Mouse (Mus musculus) naive thymus-derived CD4-positive, alpha-beta T cell, adult 5 months (primary cell): ENCODE data around the gene Trpv1. TPM values are rescaled to one million over a fixed set of nuclear protein-coding genes. Genes with fewer than 3 reads are reported as not detected.

Experiments
- polyA plus RNA-seq: library from polyadenylated mRNA; unstranded; fragments of 100-300 nt; shearing (Covaris generic); gene quantifications from one replicate; pipeline ENCODE4 v1.2.1, GENCODE M21; 2017

Gene Trpv1
- polyA plus RNA-seq = not detected

GRCm38 (mm10) chr11:73233992-73234391 is at the start of gene Trpv1:
Trpv1 (plus strand) TSS chr11:73234292.

GRCm38 (mm10) chr11:73198603-73199229 is 35.4 kb upstream of the Trpv1 start, which contains the start of gene Ctns:
Ctns (minus strand) TSS chr11:73199042.

GRCm38 (mm10) chr11:73199230-73199712 is 34.8 kb upstream of the Trpv1 start, which contains the start of gene Shpk:
Shpk (plus strand) TSS chr11:73199460.

GRCm38 (mm10) chr11:73267267-73267666 is 33.2 kb downstream of the Trpv1 start, which contains the start of gene Trpv3:
Trpv3 (plus strand) TSS chr11:73267388.

Other genes with a start within 250 kb of the Trpv1 start
- gene P2rx1, start 235.2 kb upstream of the Trpv1 start, polyA plus RNA-seq = 0.15 TPM
- gene Camkk1, start 215.3 kb upstream of the Trpv1 start, polyA plus RNA-seq = 6.6 TPM
- 14.2 TPM for gene Ncbp3, start 186.5 kb upstream of the Trpv1 start, polyA plus RNA-seq
- gene Itgae, start 143.7 kb upstream of the Trpv1 start, polyA plus RNA-seq = 0.41 TPM
- gene Haspin, start 96.0 kb upstream of the Trpv1 start, polyA plus RNA-seq = 2.8 TPM
- gene P2rx5, start 73.9 kb upstream of the Trpv1 start, polyA plus RNA-seq = not detected
- gene Emc6, start 57.3 kb upstream of the Trpv1 start, polyA plus RNA-seq = 101 TPM
- gene Tax1bp3, start 57.2 kb upstream of the Trpv1 start, polyA plus RNA-seq = 20.2 TPM
- 16.6 TPM for gene Ctns, start 35.2 kb upstream of the Trpv1 start, polyA plus RNA-seq
- gene Shpk, start 34.8 kb upstream of the Trpv1 start, polyA plus RNA-seq = 7.3 TPM
- gene Trpv3, start 33.1 kb downstream of the Trpv1 start, polyA plus RNA-seq = not detected
- gene Aspa, start 95.3 kb downstream of the Trpv1 start, polyA plus RNA-seq = not detected
- not detected for gene Gm49340, start 95.4 kb downstream of the Trpv1 start, polyA plus RNA-seq
- gene Spata22, start 95.4 kb downstream of the Trpv1 start, polyA plus RNA-seq = not detected
- gene Olfr20, start 116.5 kb downstream of the Trpv1 start, polyA plus RNA-seq = not detected
- gene Olfr376, start 137.0 kb downstream of the Trpv1 start, polyA plus RNA-seq = not detected
- gene Olfr1, start 165.3 kb downstream of the Trpv1 start, polyA plus RNA-seq = not detected
- not detected for gene Olfr378, start 194.2 kb downstream of the Trpv1 start, polyA plus RNA-seq
- gene Olfr380, start 223.2 kb downstream of the Trpv1 start, polyA plus RNA-seq = not detected